Mouse (Mus musculus) hindbrain, embryonic 16.5 days (tissue): ENCODE results near the gene Rasl10a. TPM values are rescaled to one million over a fixed set of nuclear protein-coding genes. Genes with fewer than 3 reads are reported as not detected.

Experiments
- ATAC-seq: fragments of 200-750 bp; cut with Nextera tagmentation; 2 replicates; pipeline ENCODE4 v1.8.0; 2017; ENCODE audit warnings: moderate TSS enrichment, moderate library complexity
- H3K27ac ChIP-seq: fragments of 300-500 bp; sonication (generic); 2 replicates; pipeline ENCODE4 v1.5.1; 2014; ENCODE audit warnings: low read depth, mild to moderate bottlenecking, control low read depth, low read length, moderate library complexity
- H3K27me3 ChIP-seq: fragments of 300-500 bp; sonication (generic); replicated peaks from 2 replicates; pipeline ENCODE4 v1.6.1; 2014; ENCODE audit warnings: low read length; ENCODE audit not compliant: control insufficient read depth, insufficient read depth
- H3K36me3 ChIP-seq: fragments of 300-500 bp; sonication (generic); 2 replicates; pipeline ENCODE4 v1.6.1; 2014; ENCODE audit warnings: mild to moderate bottlenecking, low read length, moderate library complexity, mixed read lengths; ENCODE audit not compliant: control insufficient read depth, insufficient read depth
- H3K4me1 ChIP-seq: fragments of 300-500 bp; sonication (generic); 2 replicates; pipeline ENCODE4 v1.6.1; 2014; ENCODE audit warnings: low read depth, low read length; ENCODE audit not compliant: control insufficient read depth, insufficient read depth
- H3K4me2 ChIP-seq: fragments of 300-500 bp; sonication (generic); 2 replicates; pipeline ENCODE4 v1.6.1; 2014; ENCODE audit warnings: mild to moderate bottlenecking, low read length, control low read depth, moderate library complexity
- H3K4me3 ChIP-seq: fragments of 300-500 bp; sonication (generic); 2 replicates; pipeline ENCODE4 v1.5.1; 2014; ENCODE audit warnings: mild to moderate bottlenecking, low read length, control low read depth, moderate library complexity
- H3K9ac ChIP-seq: fragments of 300-500 bp; sonication (generic); 2 replicates; pipeline ENCODE4 v1.6.1; 2014; ENCODE audit warnings: low read depth, mild to moderate bottlenecking, control low read depth, low read length, moderate library complexity
- H3K9me3 ChIP-seq: fragments of 300-500 bp; sonication (generic); 2 replicates; pipeline ENCODE4 v1.6.1; 2014; ENCODE audit warnings: mild to moderate bottlenecking, low read length, moderate library complexity; ENCODE audit not compliant: control insufficient read depth
- WGBS: fragments of 180-500 bp; shearing (Covaris S2); extraction: QIAGEN DNeasy Blood & Tissue Kit; methylation state at CpG from one replicate; pipeline ENCODE4 v1.1.7; 2014; 5-methylcytosine and 5-hydroxymethylcytosine counted together
- polyA plus RNA-seq: library from polyadenylated mRNA; unstranded; fragments of >200 nt; fragmentation: Nextera tagmentation; extraction: Ambion mirVana; gene quantifications from 2 replicates; pipeline ENCODE4 v1.2.1, GENCODE M21; 2015

Rasl10a gene
- polyA plus RNA-seq = 2.0 TPM in 2 replicates

DNA sequence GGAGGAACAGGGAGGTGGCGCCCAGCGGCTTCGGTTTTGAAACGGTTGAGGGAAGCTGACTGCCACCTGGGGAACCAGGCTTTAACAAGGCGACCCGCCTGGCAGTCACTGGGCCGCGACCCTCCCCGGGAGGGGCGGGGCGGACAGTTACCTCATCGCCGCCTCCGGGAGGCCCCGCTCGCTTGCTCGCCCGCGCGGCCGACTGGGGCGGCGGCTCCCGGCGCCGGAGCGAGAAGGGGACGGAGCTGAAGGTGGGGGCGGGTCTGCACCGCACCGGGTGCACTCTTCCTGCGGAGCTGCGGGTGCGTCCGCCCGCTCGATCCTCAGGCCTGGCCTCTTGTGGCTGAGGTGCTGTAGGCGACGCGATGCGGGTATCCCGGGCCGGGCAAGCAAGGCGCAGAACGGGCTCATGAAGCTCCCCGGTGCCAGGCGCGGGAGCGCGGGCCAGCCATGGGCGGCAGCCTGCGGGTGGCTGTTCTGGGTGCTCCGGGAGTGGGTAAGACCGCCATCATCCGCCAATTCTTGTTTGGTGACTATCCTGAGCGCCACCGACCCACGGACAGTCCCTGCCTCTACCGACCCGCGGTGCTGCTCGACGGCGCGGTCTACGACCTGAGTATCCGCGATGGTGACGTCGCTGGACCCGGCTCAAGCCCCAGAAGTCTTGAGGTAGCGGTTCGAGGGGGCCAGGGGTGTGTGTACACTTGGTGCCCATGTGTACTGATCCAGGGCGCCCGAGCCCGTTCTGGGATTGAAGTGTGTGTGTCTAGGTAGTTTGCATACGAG, at the start of gene Rasl10a:
Gene Rasl10a, plus strand, starts transcription at position 273 of the 786 bp plus-strand sequence.
- Histone ChIP-seq H3K4me1 (peaks cover 30% of the 10 kb centered on the region), H3K36me3 (0 out of 2 replicates have a peak, but pooled peaks cover 4% of the 10 kb centered on the region), H3K9ac (peak within 1 kb of the TSS; percentile 68), H3K4me3 (peak within 1 kb of the TSS; percentile 50), H3K27me3 (peaks cover 49% of the 10 kb centered on the region), H3K27ac (no peak within 1 kb of the TSS), H3K4me2 (peak within 1 kb of the TSS; percentile 92), H3K9me3 (no peaks in the 10 kb centered on the region)
- 1% methylated on average over 74 of the region's 77 CpGs for WGBS
- peak; percentile 9; the same call in 1 of the 2 replicates for ATAC-seq

DNA sequence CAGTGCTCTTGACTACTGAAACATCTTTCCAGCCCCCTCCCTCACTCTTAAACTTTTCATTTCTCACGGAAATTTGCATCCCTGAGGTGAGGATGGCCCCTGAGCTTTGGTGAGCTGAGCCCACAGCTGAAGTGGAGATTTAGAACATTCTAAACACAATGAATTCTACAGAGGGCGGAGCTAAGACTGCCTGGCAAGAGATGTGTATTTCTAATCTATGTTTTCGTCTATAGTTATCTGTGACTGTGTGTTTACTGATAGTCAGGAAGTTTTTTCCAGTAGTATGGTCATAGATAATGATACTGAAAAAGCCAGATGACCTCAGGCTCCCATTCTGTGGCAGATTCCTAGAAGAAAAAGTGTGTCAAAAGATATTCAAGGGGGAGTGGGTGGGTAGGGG, 49.1 kb upstream of the Rasl10a start:
- WGBS = 85% methylated on average over 3 of the region's 3 CpGs
- no peak for ATAC-seq
- Histone ChIP-seq H3K4me3 (no peak overlapping the region), H3K9ac (no peak overlapping the region), H3K4me1 (no peaks in the 10 kb centered on the region), H3K27me3 (no peaks in the 10 kb centered on the region), H3K27ac (no peak overlapping the region), H3K4me2 (no peak overlapping the region), H3K9me3 (no peaks in the 10 kb centered on the region), H3K36me3 (peaks cover 6% of the 10 kb centered on the region; the same call in 1 of the 2 replicates)

DNA sequence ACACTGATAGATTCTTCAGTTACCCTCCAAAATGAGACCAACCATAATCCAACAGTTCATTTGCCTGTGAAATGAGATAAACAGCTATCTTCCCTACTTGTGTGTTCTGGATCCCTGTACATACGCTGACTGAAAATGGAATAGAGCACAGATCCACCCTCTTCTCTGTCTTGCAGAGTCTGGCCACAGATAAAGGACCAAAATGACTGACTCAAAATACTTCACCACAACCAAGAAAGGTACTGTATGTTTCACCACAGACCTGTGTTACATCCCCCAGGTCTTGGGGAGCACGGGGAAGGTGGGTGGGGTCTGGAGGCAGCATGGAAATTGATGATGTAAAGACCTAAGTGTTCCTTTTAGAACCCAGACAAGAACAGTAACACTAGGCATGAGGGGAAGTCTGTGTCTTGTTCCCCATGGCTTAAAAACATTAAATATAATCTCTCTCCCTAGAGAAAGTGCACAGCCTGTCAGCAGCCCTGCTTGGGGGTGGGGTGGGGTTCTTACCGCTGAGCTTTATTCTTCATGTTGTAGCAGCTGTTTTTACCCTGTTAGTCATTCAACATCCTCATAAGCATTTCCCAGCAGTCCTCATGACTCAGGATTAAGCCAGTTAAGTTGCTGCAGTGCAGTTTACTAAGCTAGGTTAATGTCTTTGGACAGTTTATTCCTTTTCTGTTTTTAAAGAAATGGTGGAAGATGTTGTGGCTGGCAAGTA, 48.4 kb upstream of the Rasl10a start:
- Histone ChIP-seq H3K4me2 (no peak overlapping the region), H3K4me3 (no peak overlapping the region), H3K27me3 (no peaks in the 10 kb centered on the region), H3K9me3 (no peaks in the 10 kb centered on the region), H3K27ac (no peak overlapping the region), H3K4me1 (no peaks in the 10 kb centered on the region), H3K36me3 (peaks cover 11% of the 10 kb centered on the region; the same call in 1 of the 2 replicates), H3K9ac (no peak overlapping the region)
- WGBS = 81% methylated on average over 3 of the region's 3 CpGs
- ATAC-seq = no peak

DNA sequence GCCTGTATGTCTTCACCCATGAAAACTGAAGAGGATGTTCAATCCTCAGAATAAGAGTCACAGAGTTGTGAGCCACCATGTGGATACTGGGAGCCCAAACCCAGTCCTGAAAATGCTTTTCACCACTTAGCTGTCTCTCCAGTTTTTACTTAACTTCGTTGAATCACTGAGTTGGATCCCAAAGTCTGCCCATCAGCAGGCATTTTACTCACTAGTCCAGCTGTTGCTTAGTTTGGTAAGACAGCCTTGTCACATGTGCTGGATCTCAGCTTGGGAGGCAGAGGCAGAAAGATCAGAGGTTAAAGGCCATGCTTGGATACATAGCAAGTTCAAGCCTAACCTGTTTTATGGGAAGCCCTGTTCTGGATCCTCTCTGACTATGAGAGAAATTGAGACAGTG, 47.7 kb upstream of the Rasl10a start:
- no peaks in the 10 kb centered on the region for H3K9me3 ChIP-seq
- H3K4me1 ChIP-seq = no peaks in the 10 kb centered on the region
- no peak overlapping the region for H3K9ac ChIP-seq
- no peak overlapping the region for H3K4me2 ChIP-seq
- H3K36me3 ChIP-seq = peaks cover 12% of the 10 kb centered on the region; the same call in 1 of the 2 replicates
- no peaks in the 10 kb centered on the region for H3K27me3 ChIP-seq
- no peak overlapping the region for H3K27ac ChIP-seq
- WGBS = 81% methylated on average over 1 of the region's 1 CpGs
- H3K4me3 ChIP-seq = no peak overlapping the region
- no peak for ATAC-seq

DNA sequence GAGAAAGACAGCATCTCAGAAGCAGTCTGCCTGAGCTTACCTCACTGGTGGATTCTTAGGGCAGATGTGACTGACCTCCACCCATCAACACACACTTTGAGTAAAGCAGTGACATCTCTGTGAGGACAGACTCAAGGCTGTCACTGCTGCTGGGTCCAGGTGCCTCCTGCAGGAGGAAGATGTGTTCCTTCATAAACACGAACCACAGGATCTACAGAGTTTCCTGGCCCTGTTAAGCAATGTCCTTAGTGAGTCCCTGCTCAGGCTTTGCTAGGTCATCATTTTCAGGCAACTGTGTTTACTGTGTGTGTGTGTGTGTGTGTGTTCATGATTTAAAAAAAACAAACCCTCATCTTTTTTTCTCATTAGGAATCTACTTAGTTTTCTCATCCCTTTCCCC, 46.4 kb upstream of the Rasl10a start:
- no peaks in the 10 kb centered on the region for H3K27me3 ChIP-seq
- ATAC-seq = no peak
- no peak overlapping the region for H3K4me3 ChIP-seq
- H3K36me3 ChIP-seq = peaks cover 16% of the 10 kb centered on the region
- H3K4me1 ChIP-seq = no peaks in the 10 kb centered on the region
- WGBS = 86% methylated on average over 1 of the region's 1 CpGs
- no peak overlapping the region for H3K4me2 ChIP-seq
- no peak overlapping the region for H3K27ac ChIP-seq
- H3K9me3 ChIP-seq = no peaks in the 10 kb centered on the region
- no peak overlapping the region for H3K9ac ChIP-seq

DNA sequence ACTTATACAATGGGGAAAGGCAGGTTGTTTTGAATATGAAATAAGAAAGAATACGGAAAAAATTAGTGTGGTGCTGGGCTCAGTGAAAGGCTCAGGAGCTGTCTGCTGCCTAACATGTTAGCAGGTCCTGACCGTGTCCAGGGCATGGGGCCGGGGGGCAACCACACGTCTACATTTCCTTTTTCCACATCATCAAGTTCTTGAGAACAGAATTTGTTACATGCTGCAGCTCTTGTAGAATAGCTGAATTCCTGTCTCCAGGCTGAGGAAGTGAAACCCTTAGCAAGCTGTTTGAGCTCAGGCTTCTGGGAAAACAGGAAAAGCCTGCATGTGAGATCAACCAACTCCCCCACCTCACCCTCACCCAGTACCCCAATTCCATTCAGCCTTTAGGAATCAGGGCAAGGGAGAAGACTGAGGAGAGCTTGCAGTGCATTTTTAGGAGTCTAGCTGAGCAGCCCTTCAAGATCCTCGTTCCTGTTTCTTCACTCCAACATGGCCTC, 45.7 kb upstream of the Rasl10a start:
- Histone ChIP-seq H3K9ac (no peak overlapping the region), H3K27ac (no peak overlapping the region)

DNA sequence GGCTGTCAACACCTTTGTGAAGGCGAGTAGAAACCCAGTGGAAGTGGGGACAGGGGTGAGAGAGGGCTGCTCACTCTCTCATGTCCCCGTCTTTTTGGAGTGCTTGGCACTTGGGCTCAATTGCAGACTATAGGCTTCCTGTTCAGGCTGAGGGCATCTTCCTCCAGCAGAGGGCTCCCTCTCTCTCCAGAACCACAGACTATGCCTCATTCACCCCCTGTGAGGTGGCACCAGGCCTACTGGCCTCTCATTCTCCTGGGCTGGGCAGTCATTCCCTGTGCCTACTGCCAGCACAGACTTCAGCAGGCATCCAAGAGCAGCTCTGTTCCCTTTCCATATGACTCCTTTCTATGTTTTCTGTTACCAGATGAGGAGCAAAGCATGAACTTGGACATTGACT, 42.2 kb upstream of the Rasl10a start:
- Histone ChIP-seq H3K27ac (no peak overlapping the region), H3K9me3 (no peaks in the 10 kb centered on the region), H3K27me3 (no peaks in the 10 kb centered on the region), H3K4me1 (no peaks in the 10 kb centered on the region), H3K4me2 (no peak overlapping the region), H3K36me3 (peaks cover 41% of the 10 kb centered on the region), H3K9ac (no peak overlapping the region), H3K4me3 (no peak overlapping the region)
- peak; percentile 69; the same call in 1 of the 2 replicates for ATAC-seq
- 54% methylated on average over 2 of the region's 2 CpGs for WGBS

More for the DNA sequence above, 45.7 kb upstream of the Rasl10a start:
- WGBS = 91% methylated on average over 5 of the region's 5 CpGs
- Histone ChIP-seq H3K36me3 (peaks cover 24% of the 10 kb centered on the region), H3K4me3 (no peak overlapping the region), H3K4me2 (no peak overlapping the region), H3K27me3 (no peaks in the 10 kb centered on the region), H3K4me1 (no peaks in the 10 kb centered on the region), H3K9me3 (no peaks in the 10 kb centered on the region)
- ATAC-seq = no peak

DNA sequence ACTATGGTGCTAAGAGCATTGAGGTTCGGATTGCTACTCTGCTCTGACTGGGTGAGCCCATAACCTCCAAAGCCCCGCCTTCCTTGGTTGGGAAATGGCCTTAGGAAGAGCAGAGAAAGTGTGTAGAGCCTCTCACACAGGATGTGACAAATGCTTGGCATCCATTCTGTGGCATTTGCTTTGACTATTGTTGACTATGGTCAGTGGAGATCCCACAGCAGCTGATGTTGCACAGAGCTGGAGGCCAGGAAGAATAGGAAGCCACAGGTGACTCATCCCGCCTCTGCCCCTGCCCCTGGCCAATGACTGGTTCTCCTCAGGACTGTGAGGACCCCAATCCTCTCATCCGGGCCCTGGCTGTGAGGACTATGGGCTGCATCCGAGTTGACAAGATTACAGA, 41.6 kb upstream of the Rasl10a start:
- H3K4me1 ChIP-seq = no peaks in the 10 kb centered on the region
- ATAC-seq = no peak
- H3K27me3 ChIP-seq = no peaks in the 10 kb centered on the region
- no peak overlapping the region for H3K27ac ChIP-seq
- H3K9me3 ChIP-seq = no peaks in the 10 kb centered on the region
- WGBS = 95% methylated on average over 5 of the region's 5 CpGs
- peaks cover 41% of the 10 kb centered on the region for H3K36me3 ChIP-seq
- no peak overlapping the region for H3K9ac ChIP-seq
- H3K4me3 ChIP-seq = no peak overlapping the region
- no peak overlapping the region for H3K4me2 ChIP-seq

DNA sequence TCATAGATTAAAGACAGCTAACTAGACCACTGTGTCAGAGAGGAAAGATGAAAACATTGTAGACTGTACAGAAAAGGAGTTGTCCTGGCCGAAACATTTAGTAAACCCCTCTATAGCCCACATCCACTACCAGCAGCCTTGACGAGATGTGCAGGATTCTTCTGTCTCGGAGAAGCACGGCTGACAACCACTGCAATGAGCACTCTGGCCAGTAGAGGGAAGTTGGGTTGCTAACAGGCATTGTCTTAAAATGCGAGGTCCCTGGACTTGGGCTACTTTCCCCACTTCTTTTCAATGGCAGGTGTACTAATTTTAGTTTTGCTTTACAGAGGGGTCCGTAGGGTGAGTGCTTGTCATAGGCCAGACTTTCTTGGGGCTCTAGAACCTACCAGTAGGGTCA, 40.4 kb upstream of the Rasl10a start:
- whole genome bisulfite sequencing = 75% methylated on average over 6 of the region's 6 CpGs
- H3K27me3 ChIP-seq = no peaks in the 10 kb centered on the region
- H3K9me3 ChIP-seq = no peaks in the 10 kb centered on the region
- no peak overlapping the region for H3K9ac ChIP-seq
- no peak overlapping the region for H3K4me2 ChIP-seq
- H3K4me3 ChIP-seq = no peak overlapping the region
- no peaks in the 10 kb centered on the region for H3K4me1 ChIP-seq
- no peak for ATAC-seq
- peaks cover 44% of the 10 kb centered on the region for H3K36me3 ChIP-seq
- H3K27ac ChIP-seq = no peak overlapping the region
